Mouse (Mus musculus) testis, adult 2 months (tissue): ENCODE measurements around the gene Anxa5. TPM values are rescaled to one million over a fixed set of nuclear protein-coding genes. Genes with fewer than 3 reads are reported as not detected.
A peak's percentile ranks its signal among the peaks of the same experiment; 100 is the strongest.

Experiments
- H3K27ac ChIP-seq: fragments of 200-500 bp; 2 replicates; pipeline ENCODE4 v1.5.1; 2012; ENCODE audit warnings: low read depth, low read length; ENCODE audit not compliant: control insufficient read depth, insufficient read depth
- H3K27me3 ChIP-seq: fragments of 200-500 bp; 2 replicates; pipeline ENCODE4 v1.6.1; 2012; ENCODE audit warnings: mild to moderate bottlenecking, low read length, moderate library complexity; ENCODE audit not compliant: control insufficient read depth, insufficient read depth
- H3K36me3 ChIP-seq: fragments of 200-500 bp; 2 replicates; pipeline ENCODE4 v1.6.1; 2012; ENCODE audit warnings: mild to moderate bottlenecking, low read length; ENCODE audit not compliant: control insufficient read depth, insufficient read depth
- H3K4me1 ChIP-seq: fragments of 200-500 bp; 2 replicates; pipeline ENCODE4 v1.6.1; 2012; ENCODE audit warnings: low read length; ENCODE audit not compliant: control insufficient read depth, insufficient read depth
- H3K4me3 ChIP-seq: fragments of 200-500 bp; 2 replicates; pipeline ENCODE4 v1.5.1; 2012; ENCODE audit warnings: low read depth, mild to moderate bottlenecking, low read length, moderate library complexity, mixed read lengths; ENCODE audit not compliant: control insufficient read depth
- CTCF ChIP-seq: fragments of 200-500 bp; IDR thresholded peaks from 2 replicates; pipeline ENCODE4 v1.5.1; 2012; ENCODE audit warnings: low read depth, mild to moderate bottlenecking, inconsistent platforms, low read length, moderate library complexity; ENCODE audit not compliant: control insufficient read depth, insufficient read depth, insufficient replicate concordance
- POLR2A ChIP-seq: fragments of 200-500 bp; IDR thresholded peaks from 2 replicates; pipeline ENCODE4 v1.6.1; 2012; ENCODE audit warnings: low read depth, mild to moderate bottlenecking, inconsistent platforms, low read length, moderate library complexity; ENCODE audit not compliant: control insufficient read depth
- polyA plus RNA-seq: library from polyadenylated mRNA; depleted of rRNA; stranded (reverse); fragments of >200 nt; gene quantifications from 2 replicates; pipeline ENCODE4 v1.2.3, GENCODE M21; 2012

Gene Anxa5
- polyA plus RNA-seq, 1 experiment = 20.1 TPM

DNA sequence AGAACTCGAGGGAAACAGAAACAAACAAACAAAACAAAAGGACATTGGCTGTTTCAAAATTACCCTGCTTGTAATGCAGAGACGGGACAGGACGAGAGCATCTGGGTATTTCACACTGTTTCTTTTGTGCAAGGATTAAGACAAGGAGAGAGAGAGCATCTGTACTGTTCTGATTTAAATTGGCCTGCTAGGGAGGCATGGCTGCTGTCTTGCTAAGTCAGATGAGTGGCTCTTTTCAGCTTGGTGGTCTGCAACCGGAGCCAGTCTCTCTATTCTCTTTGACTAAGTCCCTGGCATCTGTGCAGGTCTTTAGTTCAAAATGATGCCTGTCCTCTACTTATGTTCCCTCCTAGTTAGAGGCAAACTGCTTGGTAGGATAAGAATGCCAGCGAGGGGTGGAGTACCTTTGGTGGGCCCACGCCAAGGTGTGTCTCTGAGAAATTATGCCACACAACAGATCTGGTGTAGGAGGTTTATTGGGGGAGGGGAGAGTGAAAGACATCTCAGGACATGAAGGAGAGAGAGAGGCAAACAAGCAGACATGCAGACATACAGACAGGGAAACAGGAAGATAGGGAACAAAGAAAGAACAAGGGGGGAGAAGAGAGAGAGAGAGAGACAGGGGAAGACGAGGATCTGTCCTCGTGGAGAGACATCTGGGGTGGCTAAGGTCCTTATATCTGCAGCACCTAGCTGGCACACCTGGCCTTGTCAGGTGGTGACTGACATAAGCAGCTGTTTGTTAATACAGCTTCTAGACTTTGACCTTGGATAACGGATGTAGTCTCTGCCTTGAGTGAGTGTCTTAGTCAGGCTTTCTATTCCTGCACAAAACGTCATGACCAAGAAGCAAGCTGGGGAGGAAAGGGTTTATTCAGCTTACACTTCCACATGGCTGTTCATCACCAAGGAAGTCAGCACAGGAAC lies 30.4 kb upstream of the Anxa5 start:
- Histone ChIP-seq H3K27ac (no peak overlapping the region), H3K4me3 (no peak overlapping the region), H3K36me3 (no peaks in the 10 kb centered on the region), H3K4me1 (no peaks in the 10 kb centered on the region), H3K27me3 (no peaks in the 10 kb centered on the region)
- TF ChIP-seq POLR2A (no peak), CTCF (no peak)

DNA sequence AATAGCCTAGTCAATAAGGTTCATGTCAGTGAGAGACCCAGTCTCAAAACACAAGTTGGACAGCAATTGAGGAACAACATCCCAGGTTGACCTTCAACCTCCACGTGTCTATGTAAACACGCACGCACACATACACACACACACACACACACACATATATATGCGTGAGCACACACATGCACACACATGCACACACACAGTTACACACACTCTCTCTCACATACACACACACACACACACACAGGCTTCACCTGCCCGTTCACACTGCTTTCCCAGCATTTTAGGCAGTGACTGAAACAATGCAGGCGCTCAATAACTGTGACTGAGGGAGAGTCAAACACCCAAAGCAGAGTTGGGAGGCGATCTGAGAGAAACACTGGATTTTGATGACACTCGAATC lies 29.6 kb upstream of the Anxa5 start:
- Histone ChIP-seq H3K4me1 (no peaks in the 10 kb centered on the region), H3K4me3 (no peak overlapping the region), H3K27me3 (no peaks in the 10 kb centered on the region), H3K36me3 (no peaks in the 10 kb centered on the region), H3K27ac (no peak overlapping the region)
- TF ChIP-seq CTCF = no peak

DNA sequence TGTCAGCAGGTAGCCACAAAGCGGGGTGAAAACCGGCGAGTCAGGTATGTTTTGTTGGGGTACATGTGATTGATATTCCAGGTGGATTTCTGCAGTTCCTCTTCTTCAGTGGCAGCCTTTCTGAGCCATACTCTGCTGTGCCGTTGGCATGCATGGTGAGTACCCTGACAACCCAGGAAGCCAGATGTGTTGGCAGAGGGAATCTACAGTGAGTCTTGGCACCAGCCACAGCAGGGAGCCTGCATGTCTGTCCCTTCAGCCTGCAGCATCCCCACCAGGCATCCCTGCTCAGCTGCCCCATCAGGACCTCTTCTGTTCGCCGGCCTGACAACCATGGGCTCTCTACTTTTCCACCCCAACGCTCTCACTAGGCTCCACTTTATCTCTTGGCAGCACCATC lies 25.9 kb upstream of the Anxa5 start:
- Histone ChIP-seq H3K36me3 (no peaks in the 10 kb centered on the region), H3K4me3 (no peak overlapping the region), H3K4me1 (peaks cover 2% of the 10 kb centered on the region; the same call in 1 of the 2 replicates), H3K27ac (no peak overlapping the region), H3K27me3 (no peaks in the 10 kb centered on the region)
- TF ChIP-seq CTCF (no peak), POLR2A (no peak)

DNA sequence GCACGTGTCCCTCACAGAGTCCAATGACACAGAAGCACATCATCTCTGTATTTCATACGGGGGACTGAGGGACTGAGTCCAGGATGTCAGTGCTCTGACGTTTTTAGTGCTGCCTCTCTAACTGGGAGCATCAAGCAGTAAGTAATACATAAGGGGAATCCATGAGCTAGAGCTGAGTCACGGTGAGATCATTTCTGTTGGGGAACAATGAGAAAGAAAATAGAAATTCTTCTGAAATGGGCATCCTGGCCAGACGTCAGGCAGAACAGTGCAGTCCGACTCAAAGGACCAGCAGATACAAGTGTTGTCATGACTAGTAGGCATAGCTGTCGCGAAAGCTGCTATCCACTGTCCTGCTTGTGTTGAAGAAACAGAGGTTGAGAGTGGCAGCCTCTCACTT lies 25.3 kb upstream of the Anxa5 start:
- H3K27me3 ChIP-seq = no peaks in the 10 kb centered on the region
- no peaks in the 10 kb centered on the region for H3K36me3 ChIP-seq
- TF ChIP-seq CTCF (no peak), POLR2A (no peak)
- H3K4me1 ChIP-seq = peaks cover 4% of the 10 kb centered on the region; the same call in 1 of the 2 replicates
- no peak overlapping the region for H3K4me3 ChIP-seq
- no peak overlapping the region for H3K27ac ChIP-seq

DNA sequence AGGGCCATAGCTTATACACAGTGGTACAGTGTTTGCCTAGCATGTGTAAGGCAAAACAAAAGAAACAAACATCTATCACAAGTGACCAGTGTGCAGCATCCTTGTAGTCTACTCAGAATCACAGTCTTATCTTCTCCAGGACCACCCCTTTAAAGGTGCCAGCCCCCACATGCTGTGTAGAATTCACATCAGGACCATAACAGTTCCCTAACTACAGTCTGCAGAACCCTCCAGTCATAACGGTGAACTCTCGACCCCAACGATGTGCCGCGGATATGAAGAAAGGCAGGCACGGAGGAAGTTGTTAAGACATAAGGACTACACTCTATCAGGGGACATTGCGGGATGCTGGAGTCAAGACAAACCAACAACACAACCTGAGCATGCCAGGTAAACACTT lies 23.7 kb upstream of the Anxa5 start:
- no peaks in the 10 kb centered on the region for H3K36me3 ChIP-seq

DNA sequence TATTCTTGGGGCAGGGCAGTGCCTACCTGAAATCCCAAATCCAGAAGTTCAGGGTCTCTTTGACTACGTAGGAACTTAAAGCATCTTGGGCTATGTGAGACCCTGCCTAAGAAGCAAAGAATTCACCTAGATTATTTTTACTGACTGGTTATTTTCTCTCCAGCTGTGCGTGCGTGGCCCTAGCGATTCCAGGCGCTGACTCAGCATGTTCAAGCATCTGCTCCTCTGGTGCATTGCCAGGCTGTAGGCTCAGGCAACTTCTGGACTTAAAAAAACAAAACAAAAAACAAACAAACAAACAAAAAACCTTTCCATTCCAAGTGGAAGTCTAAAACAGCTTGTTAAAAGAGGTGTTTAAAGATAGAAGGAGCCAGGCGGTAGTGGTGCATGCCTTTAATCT lies 22.5 kb upstream of the Anxa5 start:
- Histone ChIP-seq H3K4me3 (no peak overlapping the region), H3K4me1 (peaks cover 4% of the 10 kb centered on the region), H3K27ac (no peak overlapping the region), H3K27me3 (no peaks in the 10 kb centered on the region), H3K36me3 (no peaks in the 10 kb centered on the region)
- TF ChIP-seq POLR2A (no peak), CTCF (no peak)

More for the DNA sequence above, 23.7 kb upstream of the Anxa5 start:
- no peak overlapping the region for H3K4me3 ChIP-seq
- no peaks in the 10 kb centered on the region for H3K27me3 ChIP-seq
- peaks cover 4% of the 10 kb centered on the region for H3K4me1 ChIP-seq
- TF ChIP-seq POLR2A (no peak), CTCF (no peak)
- no peak overlapping the region for H3K27ac ChIP-seq

DNA sequence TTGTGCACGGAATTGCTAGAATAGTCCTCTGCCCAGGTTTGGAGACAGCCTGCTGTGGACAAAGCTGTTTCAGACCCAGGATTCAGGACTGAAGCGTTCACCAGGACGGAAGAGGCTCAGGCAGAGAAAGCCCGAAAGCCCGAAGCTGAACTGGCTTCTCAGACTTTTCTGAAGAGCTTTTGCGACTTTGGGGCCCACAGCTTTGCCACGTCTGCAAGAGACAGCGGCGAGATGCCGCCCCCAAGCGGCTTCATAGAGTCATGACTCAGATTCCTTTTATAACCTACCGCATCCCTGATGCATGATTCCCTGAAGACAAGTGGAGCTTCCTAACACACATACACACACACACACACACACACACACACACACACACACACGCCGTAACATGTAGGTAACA lies 21.1 kb upstream of the Anxa5 start:
- no peak for TF ChIP-seq POLR2A
- TF ChIP-seq CTCF = peak; percentile 45; the same call in 1 of the 2 replicates
- Histone ChIP-seq H3K4me1 (peaks cover 4% of the 10 kb centered on the region), H3K27me3 (no peaks in the 10 kb centered on the region), H3K4me3 (no peak overlapping the region), H3K27ac (no peak overlapping the region), H3K36me3 (no peaks in the 10 kb centered on the region)
